14 mouse cellular contexts compared by ENCODE assay signal in the genomic region with DNA sequence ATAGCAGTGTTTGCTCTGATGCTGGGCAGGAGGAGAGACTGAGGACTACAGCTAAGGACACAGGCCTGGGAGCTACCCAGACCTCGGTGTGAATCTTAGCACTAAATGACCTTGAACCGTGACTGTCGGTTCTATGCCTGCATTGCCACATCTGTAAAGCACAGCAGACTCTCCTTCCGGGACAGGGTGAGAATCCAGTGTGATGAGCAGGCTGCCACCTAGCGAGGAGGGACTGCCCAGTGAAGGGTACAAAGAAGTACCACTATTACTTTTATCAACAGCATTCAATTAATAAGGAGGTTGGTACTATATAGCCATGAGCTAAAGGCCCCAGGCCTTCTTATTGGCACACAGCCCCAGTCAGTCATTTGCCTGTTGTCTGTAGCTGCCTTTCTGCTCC.
DNase-seq lines count a peak whose midpoint lies in the region; ATAC-seq and TF ChIP-seq lines count a peak whose summit lies in the region.
"Had no signal": no experiment of that assay in that cellular context is flagged by ENCODE, and none has a peak within 500 bp of the region (broad histone marks: within the 10 kb centered on the region; RNA-seq: fewer than 3 reads in every experiment).

No protein-coding gene starts in this region.

- H3K27me3 ChIP-seq in heart, postnatal 0 days (ENCODE audit: control insufficient read depth, insufficient read depth, low read length): no peaks in the 10 kb centered on the region
- no peaks in the 10 kb centered on the region for H3K27me3 ChIP-seq in liver, adult 2 months (ENCODE audit: control insufficient read depth, insufficient read depth, low read length)
- H3K27me3 ChIP-seq in liver, embryonic 12.5 days (replicated peaks): peaks cover 11% of the 10 kb centered on the region; the same call in 1 of the 2 replicates
- H3K27me3 ChIP-seq in midbrain, embryonic 16.5 days (ENCODE audit: control insufficient read depth, insufficient read depth, low read depth, low read length): no peaks in the 10 kb centered on the region
- no peaks in the 10 kb centered on the region for H3K27me3 ChIP-seq in midbrain, embryonic 15.5 days (replicated peaks)
- no peaks in the 10 kb centered on the region for H3K27me3 ChIP-seq in stomach, postnatal 0 days (ENCODE audit: control insufficient read depth, insufficient read depth, low read length)
- no peaks in the 10 kb centered on the region for H3K27me3 ChIP-seq in cerebellum, adult 2 months (ENCODE audit: control insufficient read depth, insufficient read depth, low read length)
- H3K27me3 ChIP-seq: lung, embryonic 15.5 days had no signal

- H3K4me1 ChIP-seq in heart, postnatal 0 days (ENCODE audit: control insufficient read depth, insufficient read depth): no peaks in the 10 kb centered on the region
- H3K4me1 ChIP-seq in liver, adult 2 months (ENCODE audit: control insufficient read depth, insufficient read depth, low read length): peaks cover 16% of the 10 kb centered on the region
- no peaks in the 10 kb centered on the region for H3K4me1 ChIP-seq in liver, embryonic 12.5 days
- H3K4me1 ChIP-seq in midbrain, embryonic 16.5 days (ENCODE audit: control insufficient read depth, insufficient read depth, low read length): peaks cover 46% of the 10 kb centered on the region
- peaks cover 58% of the 10 kb centered on the region for H3K4me1 ChIP-seq in midbrain, embryonic 15.5 days
- H3K4me1 ChIP-seq in stomach, postnatal 0 days (replicated peaks; ENCODE audit: control insufficient read depth, insufficient read depth): no peaks in the 10 kb centered on the region
- H3K4me1 ChIP-seq in cerebellum, adult 2 months (ENCODE audit: control insufficient read depth, insufficient read depth, low read length): peaks cover 13% of the 10 kb centered on the region

- H3K4me2 ChIP-seq in heart, postnatal 0 days (ENCODE audit: low read depth, low read length): no peak overlapping the region
- H3K4me2 ChIP-seq in liver, embryonic 12.5 days: no peak overlapping the region
- H3K4me2 ChIP-seq in midbrain, embryonic 16.5 days (ENCODE audit: low read length): no peak overlapping the region
- no peak overlapping the region for H3K4me2 ChIP-seq in midbrain, embryonic 15.5 days
- H3K4me2 ChIP-seq in stomach, postnatal 0 days (replicated peaks; ENCODE audit: low read depth): no peak overlapping the region
- H3K4me2 ChIP-seq: lung, embryonic 15.5 days had no signal

- H3K9me3 ChIP-seq in heart, postnatal 0 days (replicated peaks; ENCODE audit: control insufficient read depth, low read length): no peaks in the 10 kb centered on the region
- H3K9me3 ChIP-seq in liver, embryonic 12.5 days (replicated peaks): no peaks in the 10 kb centered on the region
- no peaks in the 10 kb centered on the region for H3K9me3 ChIP-seq in midbrain, embryonic 16.5 days (replicated peaks; ENCODE audit: control insufficient read depth, low read length, poor library complexity, severe bottlenecking)
- H3K9me3 ChIP-seq in midbrain, embryonic 15.5 days: no peaks in the 10 kb centered on the region
- no peaks in the 10 kb centered on the region for H3K9me3 ChIP-seq in stomach, postnatal 0 days (ENCODE audit: control insufficient read depth, low read length)
- H3K9me3 ChIP-seq: lung, embryonic 15.5 days had no signal

- DNase-seq in heart, postnatal 0 days (ENCODE audit: low spot score): no peak
- no peak for DNase-seq in heart, postnatal 10 days
- DNase-seq in liver, adult 2 months (ENCODE audit: extremely low read depth, low read depth, low spot score): peak; percentile 24
- no peak for DNase-seq in stomach, postnatal 0 days (ENCODE audit: low spot score)
- no peak for DNase-seq in cerebellum, adult 2 months
- DNase-seq: adrenal gland, postnatal 25 days; gastrocnemius, postnatal 10 days; heart, adult 2 months; right cerebral cortex, postnatal 14 days had no signal

- H3K36me3 ChIP-seq in heart, postnatal 0 days (replicated peaks; ENCODE audit: control insufficient read depth, insufficient read depth, low read length): no peaks in the 10 kb centered on the region
- no peaks in the 10 kb centered on the region for H3K36me3 ChIP-seq in liver, adult 2 months (ENCODE audit: control insufficient read depth, insufficient read depth, low read length)
- no peaks in the 10 kb centered on the region for H3K36me3 ChIP-seq in liver, embryonic 12.5 days
- H3K36me3 ChIP-seq in midbrain, embryonic 16.5 days (ENCODE audit: control insufficient read depth, insufficient read depth, low read length): no peaks in the 10 kb centered on the region
- no peaks in the 10 kb centered on the region for H3K36me3 ChIP-seq in midbrain, embryonic 15.5 days (replicated peaks)
- H3K36me3 ChIP-seq in stomach, postnatal 0 days (ENCODE audit: control insufficient read depth, insufficient read depth, low read length): no peaks in the 10 kb centered on the region
- H3K36me3 ChIP-seq: lung, embryonic 15.5 days had no signal

- no peaks in the 10 kb centered on the region for H3K79me2 ChIP-seq in liver, adult 2 months (ENCODE audit: control insufficient read depth, insufficient read depth, low read length)

- 40% methylated on average over 5 of the region's 5 CpGs for WGBS in heart, postnatal 0 days
- 44% methylated on average over 5 of the region's 5 CpGs for WGBS in liver, adult 2 months
- 49% methylated on average over 5 of the region's 5 CpGs for WGBS in liver, embryonic 12.5 days (ENCODE audit: insufficient replicate concordance)
- 66% methylated on average over 5 of the region's 5 CpGs for WGBS in midbrain, embryonic 16.5 days
- WGBS in midbrain, embryonic 15.5 days: 65% methylated on average over 5 of the region's 5 CpGs
- 56% methylated on average over 5 of the region's 5 CpGs for WGBS in stomach, postnatal 0 days
- WGBS in cerebellum, adult 2 months: 74% methylated on average over 5 of the region's 5 CpGs

- peak; percentile 33 for TF ChIP-seq CTCF in heart, postnatal 0 days (IDR thresholded peaks at IDR 0.05; ENCODE audit: low read depth)
- TF ChIP-seq CTCF in liver, adult 2 months (IDR thresholded peaks at IDR 0.05; ENCODE audit: low read depth, low read length): peak; percentile 30
- peak; percentile 44 for TF ChIP-seq CTCF in stomach, postnatal 0 days (IDR thresholded peaks at IDR 0.05; ENCODE audit: low read depth)
- TF ChIP-seq CTCF in cerebellum, adult 2 months (IDR thresholded peaks at IDR 0.05; ENCODE audit: borderline replicate concordance, insufficient read depth, low read depth, low read length): no peak

- no peak for TF ChIP-seq POLR2A in liver, adult 2 months (IDR thresholded peaks at IDR 0.05; ENCODE audit: extremely low read depth, insufficient read depth, low read length)
- TF ChIP-seq POLR2A in cerebellum, adult 2 months (IDR thresholded peaks at IDR 0.05; ENCODE audit: borderline replicate concordance, insufficient read depth, low read length): no peak

- no peak overlapping the region for H3K4me3 ChIP-seq in heart, postnatal 0 days (ENCODE audit: low read depth, low read length)
- no peak overlapping the region for H3K4me3 ChIP-seq in liver, adult 2 months (ENCODE audit: insufficient read depth, low read depth, low read length)
- no peak overlapping the region for H3K4me3 ChIP-seq in liver, embryonic 12.5 days
- H3K4me3 ChIP-seq in midbrain, embryonic 16.5 days (ENCODE audit: low read depth, low read length): no peak overlapping the region
- no peak overlapping the region for H3K4me3 ChIP-seq in midbrain, embryonic 15.5 days
- no peak overlapping the region for H3K4me3 ChIP-seq in stomach, postnatal 0 days (ENCODE audit: low read depth, low read length)
- H3K4me3 ChIP-seq in cerebellum, adult 2 months (replicated peaks; ENCODE audit: insufficient read depth, low read depth, low read length): no peak overlapping the region
- H3K4me3 ChIP-seq: heart, adult 2 months; lung, embryonic 15.5 days had no signal

- no peak overlapping the region for H3K27ac ChIP-seq in heart, postnatal 0 days (ENCODE audit: low read depth)
- H3K27ac ChIP-seq in liver, adult 2 months (replicated peaks; ENCODE audit: insufficient read depth, low read depth, low read length): no peak overlapping the region
- no peak overlapping the region for H3K27ac ChIP-seq in liver, embryonic 12.5 days
- peak overlapping the region; percentile 53 for H3K27ac ChIP-seq in midbrain, embryonic 16.5 days (ENCODE audit: low read length)
- no peak overlapping the region for H3K27ac ChIP-seq in midbrain, embryonic 15.5 days
- H3K27ac ChIP-seq in stomach, postnatal 0 days (replicated peaks): no peak overlapping the region
- no peak overlapping the region for H3K27ac ChIP-seq in cerebellum, adult 2 months (ENCODE audit: insufficient read depth, low read length)
- H3K27ac ChIP-seq: heart, adult 2 months; lung, embryonic 15.5 days had no signal

- no peak overlapping the region for H3K9ac ChIP-seq in heart, postnatal 0 days (replicated peaks; ENCODE audit: low read depth, low read length)
- no peak overlapping the region for H3K9ac ChIP-seq in liver, adult 2 months (ENCODE audit: low read depth, low read length)
- no peak overlapping the region for H3K9ac ChIP-seq in liver, embryonic 12.5 days
- H3K9ac ChIP-seq in midbrain, embryonic 16.5 days (ENCODE audit: low read depth, low read length): 0 out of 2 replicates have a peak overlapping the region, but pooled peaks have one; percentile 30
- no peak overlapping the region for H3K9ac ChIP-seq in midbrain, embryonic 15.5 days
- H3K9ac ChIP-seq in stomach, postnatal 0 days (ENCODE audit: low read length): no peak overlapping the region
- H3K9ac ChIP-seq: lung, embryonic 15.5 days had no signal

- ATAC-seq in heart, postnatal 0 days (ENCODE audit: insufficient read depth, low read depth): no peak
- ATAC-seq in liver, embryonic 12.5 days: no peak
- no peak for ATAC-seq in midbrain, embryonic 16.5 days
- no peak for ATAC-seq in midbrain, embryonic 15.5 days (replicated peaks)
- ATAC-seq in stomach, postnatal 0 days (ENCODE audit: low FRiP score, low TSS enrichment): no peak
- ATAC-seq: activated CD4-positive, CD25-positive, alpha-beta regulatory T cell, adult 4 months had no signal

- no peak for TF ChIP-seq EP300 in heart, postnatal 0 days (IDR thresholded peaks at IDR 0.05; ENCODE audit: low read depth)
- no peak for TF ChIP-seq EP300 in stomach, postnatal 0 days (optimal IDR thresholded peaks at IDR 0.05)

- intact Hi-C loops in heart, postnatal 10 days (cut with DNase I): no loop called here
